Mouse (Mus musculus) limb, embryonic 15.5 days (tissue): ENCODE data around the gene Camsap2. TPM values are rescaled to one million over a fixed set of nuclear protein-coding genes. Genes with fewer than 3 reads are reported as not detected.

Experiments
- ATAC-seq: fragments of 200-750 bp; cut with Nextera tagmentation; 2 replicates; pipeline ENCODE4 v1.8.0; 2017; ENCODE audit warnings: low read depth, moderate TSS enrichment; ENCODE audit not compliant: insufficient number of reproducible peaks, low FRiP score, low TSS enrichment
- H3K27ac ChIP-seq: fragments of 300-500 bp; sonication (generic); 2 replicates; pipeline ENCODE4 v1.5.1; 2015; ENCODE audit warnings: moderate library complexity, mild to moderate bottlenecking, inconsistent platforms
- H3K27me3 ChIP-seq: fragments of 300-500 bp; sonication (generic); 2 replicates; pipeline ENCODE4 v1.6.1; 2015; ENCODE audit warnings: inconsistent platforms
- H3K36me3 ChIP-seq: fragments of 300-500 bp; sonication (generic); 2 replicates; pipeline ENCODE4 v1.6.1; 2015; ENCODE audit warnings: inconsistent platforms
- H3K4me1 ChIP-seq: fragments of 300-500 bp; sonication (generic); 2 replicates; pipeline ENCODE4 v1.6.1; 2015; ENCODE audit warnings: inconsistent platforms
- H3K4me2 ChIP-seq: fragments of 300-500 bp; sonication (generic); 2 replicates; pipeline ENCODE4 v1.6.1; 2015; ENCODE audit warnings: mild to moderate bottlenecking, inconsistent platforms
- H3K4me3 ChIP-seq: fragments of 300-500 bp; sonication (generic); 2 replicates; pipeline ENCODE4 v1.5.1; 2015; ENCODE audit warnings: mild to moderate bottlenecking, inconsistent platforms
- H3K9ac ChIP-seq: fragments of 300-500 bp; sonication (generic); 2 replicates; pipeline ENCODE4 v1.6.1; 2015; ENCODE audit warnings: inconsistent platforms
- H3K9me3 ChIP-seq: fragments of 300-500 bp; sonication (generic); 2 replicates; pipeline ENCODE4 v1.6.1; 2016; ENCODE audit warnings: inconsistent platforms
- WGBS: fragments of 180-500 bp; shearing (Covaris S2); methylation state at CpG from one replicate; pipeline ENCODE4 v1.1.7; 2015; 5-methylcytosine and 5-hydroxymethylcytosine counted together
- polyA plus RNA-seq: library from polyadenylated mRNA; unstranded; fragments of >200 nt; fragmentation: Nextera tagmentation; extraction: Ambion mirVana; gene quantifications from 2 replicates; pipeline ENCODE4 v1.2.1, GENCODE M21; 2015

The Camsap2 gene
- polyA plus RNA-seq, 1 experiment from 2014 or later = 11.0 TPM

DNA sequence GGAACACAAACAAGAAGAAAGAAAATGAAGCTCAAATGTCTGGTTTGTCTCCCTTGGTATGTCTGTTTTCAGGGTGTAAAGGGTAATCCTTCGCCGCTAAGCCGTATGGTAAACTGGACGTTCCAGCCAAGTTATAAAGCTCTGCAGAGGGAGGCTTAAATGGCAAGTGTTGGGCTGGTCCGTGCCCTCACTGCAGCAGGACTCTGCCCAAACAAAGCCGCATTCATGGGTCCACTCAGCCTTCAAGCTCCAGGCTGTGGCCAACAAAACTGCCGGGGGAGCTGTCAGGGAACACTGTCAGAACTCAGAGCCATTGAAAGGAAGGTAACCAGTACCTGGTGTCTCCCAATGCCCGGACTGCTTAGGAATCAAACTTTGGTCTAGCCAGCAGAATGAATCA lies 16.7 kb upstream of the Camsap2 start:
- peak overlapping the region; percentile 17; the same call in 1 of the 2 replicates for H3K4me2 ChIP-seq

DNA sequence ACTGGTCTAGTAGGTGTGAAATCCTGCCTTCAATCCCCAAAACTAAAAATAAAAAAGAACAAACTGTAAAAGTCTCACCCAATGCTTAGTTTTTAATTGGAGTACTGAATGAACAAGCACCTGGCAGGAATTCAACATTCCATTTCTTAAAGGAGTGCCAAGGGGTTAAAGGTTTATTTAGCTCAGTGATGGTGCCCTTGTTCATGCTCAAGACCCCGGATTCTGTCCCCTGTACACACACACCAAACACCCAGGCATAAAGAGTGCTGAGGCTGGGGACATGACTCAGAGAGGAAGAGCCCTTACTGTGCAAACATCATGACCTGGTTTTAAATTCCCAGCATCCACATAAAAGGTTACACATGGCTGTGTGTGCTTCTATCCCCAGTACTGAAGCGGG lies 15.5 kb upstream of the Camsap2 start:
- Histone ChIP-seq H3K27me3 (no peaks in the 10 kb centered on the region), H3K4me1 (peaks cover 9% of the 10 kb centered on the region; the same call in 1 of the 2 replicates), H3K9me3 (no peaks in the 10 kb centered on the region), H3K36me3 (no peaks in the 10 kb centered on the region), H3K4me3 (no peak overlapping the region), H3K27ac (peak overlapping the region; percentile 29; the same call in 1 of the 2 replicates), H3K4me2 (no peak overlapping the region), H3K9ac (no peak overlapping the region)
- no peak for ATAC-seq
- WGBS = 48% methylated on average over 2 of the region's 2 CpGs

More for the DNA sequence above, 16.7 kb upstream of the Camsap2 start:
- H3K4me3 ChIP-seq = no peak overlapping the region
- 0 out of 2 replicates have a peak, but pooled peaks have one; percentile 61 for ATAC-seq
- no peak overlapping the region for H3K9ac ChIP-seq
- no peaks in the 10 kb centered on the region for H3K36me3 ChIP-seq
- peak overlapping the region; percentile 80 for H3K27ac ChIP-seq
- 43% methylated on average over 8 of the region's 8 CpGs for WGBS
- H3K9me3 ChIP-seq = no peaks in the 10 kb centered on the region
- peaks cover 9% of the 10 kb centered on the region; the same call in 1 of the 2 replicates for H3K4me1 ChIP-seq
- H3K27me3 ChIP-seq = no peaks in the 10 kb centered on the region

DNA sequence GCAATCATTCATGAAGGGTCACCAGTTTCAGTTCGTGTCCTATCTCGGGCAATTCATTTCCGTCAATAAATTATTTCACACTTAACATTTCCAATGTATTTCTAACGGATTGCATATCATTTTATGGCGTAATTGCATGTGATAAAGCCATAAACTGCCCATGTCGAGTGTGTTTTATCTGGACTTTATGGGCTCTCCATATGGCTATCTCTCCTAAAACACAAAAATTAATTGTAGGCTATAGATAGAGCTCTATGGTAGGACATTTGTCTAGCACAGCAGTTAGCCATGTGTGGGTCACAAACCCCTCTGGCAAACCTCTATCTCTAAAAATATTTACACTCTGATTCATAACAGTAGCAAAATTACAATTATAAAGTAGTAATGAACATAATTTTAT lies 15.0 kb upstream of the Camsap2 start:
- no peak for ATAC-seq
- WGBS = 69% methylated on average over 6 of the region's 6 CpGs

DNA sequence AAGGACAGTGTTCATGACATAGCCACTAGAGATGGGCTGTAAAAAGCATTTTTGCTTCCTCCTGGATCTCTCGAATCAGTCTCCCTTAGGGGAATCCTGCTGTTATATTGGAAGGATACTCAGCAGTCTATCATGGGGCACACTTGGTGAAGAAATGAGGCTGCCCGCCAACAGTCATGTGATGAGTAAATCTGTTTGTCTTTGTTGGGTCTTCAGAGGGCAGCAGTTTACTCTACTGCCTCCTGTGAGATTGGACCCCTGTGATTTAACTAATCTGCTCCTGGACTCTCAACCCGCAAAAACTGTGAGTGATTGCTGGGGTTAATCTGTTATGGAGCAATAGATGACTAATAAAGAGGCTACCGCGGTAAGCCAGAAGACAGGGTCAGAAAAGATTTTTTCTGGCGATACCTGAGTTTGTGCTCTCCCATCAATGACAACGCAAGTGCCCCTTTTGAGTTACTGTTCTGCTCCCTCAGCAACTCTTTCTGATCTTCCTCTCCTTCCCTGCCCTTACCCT lies 13.0 kb upstream of the Camsap2 start:
- 75% methylated on average over 7 of the region's 7 CpGs for WGBS
- H3K27ac ChIP-seq = no peak overlapping the region
- no peak for ATAC-seq
- H3K9me3 ChIP-seq = no peaks in the 10 kb centered on the region
- no peaks in the 10 kb centered on the region for H3K27me3 ChIP-seq
- no peak overlapping the region for H3K9ac ChIP-seq
- H3K4me2 ChIP-seq = no peak overlapping the region
- peaks cover 9% of the 10 kb centered on the region; the same call in 1 of the 2 replicates for H3K4me1 ChIP-seq
- no peak overlapping the region for H3K4me3 ChIP-seq
- no peaks in the 10 kb centered on the region for H3K36me3 ChIP-seq

More for the DNA sequence above, 15.0 kb upstream of the Camsap2 start:
- Histone ChIP-seq H3K4me2 (no peak overlapping the region), H3K36me3 (no peaks in the 10 kb centered on the region), H3K9me3 (no peaks in the 10 kb centered on the region), H3K9ac (no peak overlapping the region), H3K27ac (no peak overlapping the region), H3K4me1 (peaks cover 9% of the 10 kb centered on the region; the same call in 1 of the 2 replicates), H3K27me3 (no peaks in the 10 kb centered on the region), H3K4me3 (no peak overlapping the region)

DNA sequence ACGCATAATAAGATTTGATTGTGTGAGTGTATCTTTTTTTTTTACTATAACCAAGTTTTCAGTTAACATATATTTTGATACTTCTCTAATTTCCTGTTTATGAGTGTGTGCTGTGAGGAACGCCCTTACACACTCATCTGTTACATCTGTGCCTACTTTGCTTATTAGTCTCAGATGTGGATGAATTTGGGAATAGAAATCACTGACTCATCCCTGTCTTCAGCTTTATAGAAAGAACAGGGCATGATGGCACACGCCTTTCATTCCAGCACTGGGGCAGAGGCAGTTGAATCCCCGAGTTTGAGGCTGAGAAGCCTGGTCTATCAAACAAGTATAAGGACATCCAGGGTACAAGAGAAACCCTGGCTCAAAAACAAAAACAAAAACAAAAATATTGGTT lies 9.7 kb upstream of the Camsap2 start:
- H3K4me1 ChIP-seq = no peaks in the 10 kb centered on the region
- H3K27me3 ChIP-seq = no peaks in the 10 kb centered on the region
- WGBS = 62% methylated on average over 4 of the region's 4 CpGs
- no peak for ATAC-seq
- H3K27ac ChIP-seq = no peak overlapping the region
- no peaks in the 10 kb centered on the region for H3K9me3 ChIP-seq
- H3K4me2 ChIP-seq = no peak overlapping the region
- no peak overlapping the region for H3K9ac ChIP-seq
- no peak overlapping the region for H3K4me3 ChIP-seq
- no peaks in the 10 kb centered on the region for H3K36me3 ChIP-seq

DNA sequence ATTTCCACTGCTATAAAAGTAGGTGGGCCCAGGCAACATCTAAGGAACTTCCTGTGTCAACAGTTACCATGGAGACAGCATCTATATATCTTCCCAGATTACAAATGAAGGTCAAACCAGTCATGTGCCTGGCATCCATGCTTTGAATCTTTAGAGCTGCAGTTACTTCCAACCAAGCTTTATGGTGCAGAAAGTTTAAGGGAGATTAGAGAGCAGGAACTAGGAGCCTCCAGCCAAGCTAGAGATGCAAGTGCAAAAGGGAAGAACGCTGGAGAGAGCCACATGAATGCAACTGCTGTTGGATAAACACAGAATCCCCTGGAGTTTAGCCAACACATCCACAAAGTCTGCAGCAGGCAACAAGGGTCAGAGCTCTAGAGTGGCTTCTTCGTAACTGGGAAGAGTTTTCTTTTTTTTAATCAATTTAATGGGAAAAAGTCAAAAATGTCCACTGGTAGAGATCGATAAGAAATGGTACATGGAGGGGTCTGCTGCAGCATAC lies 4.8 kb upstream of the Camsap2 start:
- no peak overlapping the region for H3K27ac ChIP-seq
- no peaks in the 10 kb centered on the region for H3K9me3 ChIP-seq
- H3K9ac ChIP-seq = no peak overlapping the region
- 54% methylated on average over 3 of the region's 3 CpGs for WGBS
- no peaks in the 10 kb centered on the region for H3K27me3 ChIP-seq
- no peaks in the 10 kb centered on the region for H3K36me3 ChIP-seq
- H3K4me1 ChIP-seq = peaks cover 6% of the 10 kb centered on the region; the same call in 1 of the 2 replicates
- no peak overlapping the region for H3K4me2 ChIP-seq
- no peak overlapping the region for H3K4me3 ChIP-seq
- ATAC-seq = no peak

DNA sequence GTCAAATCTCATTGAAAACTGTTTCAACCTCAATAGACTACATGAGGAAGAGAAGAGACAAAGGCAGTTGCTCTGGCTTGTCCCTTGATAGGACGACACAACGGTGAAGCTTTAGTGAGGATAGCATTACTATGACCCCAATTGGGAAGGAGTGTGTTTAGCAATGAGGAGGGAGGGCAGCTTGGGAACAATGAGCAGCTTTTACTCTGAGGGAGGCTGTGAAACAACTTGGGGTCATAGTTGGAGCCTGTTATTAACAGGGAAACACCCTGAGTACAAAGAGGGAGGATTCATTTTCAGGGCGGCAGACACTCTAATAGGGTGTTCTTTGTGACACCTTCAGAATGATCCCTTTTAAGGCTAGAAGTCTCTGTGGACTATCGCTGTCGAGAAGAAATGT lies 2.2 kb upstream of the Camsap2 start:
- H3K27me3 ChIP-seq = no peaks in the 10 kb centered on the region
- no peak overlapping the region for H3K9ac ChIP-seq
- no peak overlapping the region for H3K4me3 ChIP-seq
- H3K36me3 ChIP-seq = no peaks in the 10 kb centered on the region
- no peak for ATAC-seq
- H3K4me2 ChIP-seq = no peak overlapping the region
- no peaks in the 10 kb centered on the region for H3K9me3 ChIP-seq
- H3K27ac ChIP-seq = no peak overlapping the region
- WGBS = 59% methylated on average over 5 of the region's 5 CpGs
- peaks cover 20% of the 10 kb centered on the region for H3K4me1 ChIP-seq

DNA sequence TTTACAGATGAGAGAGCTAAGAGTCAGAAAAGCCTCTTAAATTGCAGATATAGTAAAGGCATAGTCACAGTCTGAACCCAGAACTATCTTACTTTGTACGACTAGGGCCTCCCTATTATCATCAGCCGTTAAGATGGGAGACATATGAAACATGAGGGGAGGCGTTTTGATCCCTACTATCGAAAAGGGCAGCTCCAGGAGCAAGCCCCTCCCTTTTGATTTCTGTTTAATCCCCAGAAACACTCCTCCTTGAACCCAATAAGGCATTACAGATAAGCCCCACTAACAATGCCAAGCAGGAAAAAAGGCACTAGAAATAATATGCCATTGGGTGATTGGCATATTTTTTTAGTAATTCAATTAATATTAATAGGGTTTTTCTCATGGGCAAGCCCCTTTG lies 1.2 kb upstream of the Camsap2 start:
- WGBS = 52% methylated on average over 4 of the region's 4 CpGs
- H3K27me3 ChIP-seq = no peaks in the 10 kb centered on the region
- peaks cover 20% of the 10 kb centered on the region for H3K4me1 ChIP-seq
- no peak for ATAC-seq
- H3K36me3 ChIP-seq = no peaks in the 10 kb centered on the region
- no peak overlapping the region for H3K9ac ChIP-seq
- H3K27ac ChIP-seq = no peak overlapping the region
- H3K4me2 ChIP-seq = no peak overlapping the region
- no peaks in the 10 kb centered on the region for H3K9me3 ChIP-seq
- no peak overlapping the region for H3K4me3 ChIP-seq

DNA sequence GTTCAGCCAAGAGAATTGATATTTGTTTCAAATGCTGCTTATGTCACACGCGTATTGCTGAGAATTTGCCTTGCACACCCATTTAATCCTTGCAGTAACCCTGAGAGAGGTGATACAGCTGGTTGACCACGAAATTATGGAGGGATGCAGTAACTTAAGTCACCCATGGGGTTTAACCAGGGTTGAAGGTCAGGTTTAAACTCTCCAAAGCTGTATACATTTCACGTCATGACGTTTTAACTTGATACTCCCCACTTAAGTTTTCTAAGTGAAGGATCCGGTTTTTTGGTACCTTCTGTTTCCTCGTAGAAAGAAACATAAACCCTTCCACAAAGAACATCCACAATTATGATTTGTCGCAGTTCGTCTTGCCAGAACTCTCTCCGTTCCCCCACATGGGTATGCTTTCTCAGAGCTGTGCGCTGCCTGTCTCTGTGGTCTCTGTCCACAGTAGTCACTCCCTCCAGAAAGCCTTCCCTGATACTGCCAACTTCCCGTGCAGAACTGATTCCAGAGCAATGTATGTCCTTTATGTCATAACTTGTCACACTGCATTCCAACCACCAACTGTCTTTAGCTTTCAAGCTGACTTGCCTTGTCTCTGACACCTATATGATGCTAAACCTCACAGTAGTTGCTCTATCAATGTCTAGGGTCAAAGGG lies 600 bp upstream of the Camsap2 start:
- no peaks in the 10 kb centered on the region for H3K9me3 ChIP-seq
- H3K27ac ChIP-seq = peak overlapping the region; percentile 98
- H3K4me1 ChIP-seq = peaks cover 20% of the 10 kb centered on the region
- 0 out of 2 replicates have a peak, but pooled peaks have one; percentile 15 for ATAC-seq
- peak overlapping the region; percentile 94 for H3K4me3 ChIP-seq
- H3K36me3 ChIP-seq = no peaks in the 10 kb centered on the region
- H3K27me3 ChIP-seq = no peaks in the 10 kb centered on the region
- 2% methylated on average over 12 of the region's 12 CpGs for WGBS
- peak overlapping the region; percentile 91 for H3K4me2 ChIP-seq
- peak overlapping the region; percentile 47 for H3K9ac ChIP-seq

DNA sequence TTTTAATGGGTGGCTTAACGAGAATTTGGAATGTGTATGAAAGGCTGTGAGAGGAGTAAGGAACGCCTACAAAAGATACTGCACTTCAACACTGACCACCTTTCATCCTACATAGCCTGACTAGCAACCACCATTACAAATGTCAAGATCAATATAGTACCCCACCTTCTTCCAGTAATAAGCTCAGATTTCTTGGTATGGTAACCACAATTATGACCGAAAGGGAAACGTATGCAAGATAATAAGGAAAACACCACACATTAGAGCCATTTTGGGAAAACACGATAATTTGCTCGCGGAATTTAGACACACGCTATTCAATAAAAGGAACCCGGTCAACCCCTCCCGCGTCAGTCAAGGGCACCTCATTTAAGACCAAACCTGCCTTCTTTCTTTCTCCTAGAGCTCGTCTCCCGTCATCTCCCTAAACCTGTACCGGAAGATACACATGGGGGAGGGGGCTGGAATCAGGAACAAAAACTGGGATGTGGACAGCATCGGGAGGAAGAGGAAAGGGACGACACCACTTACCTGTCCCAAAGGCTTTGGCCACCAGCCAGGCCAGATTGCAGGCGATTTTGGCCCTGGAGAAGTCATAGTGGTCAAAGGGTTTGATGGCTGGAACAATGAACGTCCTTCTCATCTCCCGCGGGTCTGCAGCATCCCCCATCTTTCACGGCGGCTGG lies 993 bp downstream of the Camsap2 start:
- peaks cover 20% of the 10 kb centered on the region for H3K4me1 ChIP-seq
- H3K27me3 ChIP-seq = no peaks in the 10 kb centered on the region
- WGBS = under 1% methylated on average over 22 of the region's 22 CpGs
- peak overlapping the region; percentile 96 for H3K9ac ChIP-seq
- H3K9me3 ChIP-seq = no peaks in the 10 kb centered on the region
- ATAC-seq = no peak; the same call in 1 of the 2 replicates
- H3K27ac ChIP-seq = peak overlapping the region; percentile 98
- no peaks in the 10 kb centered on the region for H3K36me3 ChIP-seq
- peak overlapping the region; percentile 94 for H3K4me3 ChIP-seq
- peak overlapping the region; percentile 91 for H3K4me2 ChIP-seq

DNA sequence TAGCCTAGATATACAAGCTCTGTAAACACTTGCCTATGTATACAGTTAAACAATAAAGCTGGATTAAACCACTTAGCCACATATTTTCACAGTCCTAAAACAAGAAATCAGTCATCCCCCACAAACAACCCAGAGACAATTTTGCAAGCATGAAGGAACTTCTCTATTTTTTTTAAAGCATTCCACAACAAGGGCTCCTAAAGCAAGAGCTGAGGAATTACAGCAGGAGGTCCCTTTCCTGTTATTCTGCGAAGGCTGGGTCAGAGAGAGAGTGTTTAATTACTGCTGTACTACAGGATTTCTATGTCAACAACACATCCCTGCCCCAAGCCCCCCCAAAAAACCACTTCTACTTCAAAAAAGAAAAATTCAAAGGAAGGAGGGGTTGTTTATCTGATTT lies 1.6 kb downstream of the Camsap2 start:
- Histone ChIP-seq H3K4me2 (peak overlapping the region; percentile 91), H3K9me3 (no peaks in the 10 kb centered on the region), H3K4me3 (peak overlapping the region; percentile 94), H3K36me3 (no peaks in the 10 kb centered on the region), H3K27me3 (no peaks in the 10 kb centered on the region), H3K27ac (no peak overlapping the region), H3K9ac (no peak overlapping the region), H3K4me1 (peaks cover 20% of the 10 kb centered on the region)
- WGBS = 0% methylated on average over 1 of the region's 1 CpGs
- no peak for ATAC-seq

DNA sequence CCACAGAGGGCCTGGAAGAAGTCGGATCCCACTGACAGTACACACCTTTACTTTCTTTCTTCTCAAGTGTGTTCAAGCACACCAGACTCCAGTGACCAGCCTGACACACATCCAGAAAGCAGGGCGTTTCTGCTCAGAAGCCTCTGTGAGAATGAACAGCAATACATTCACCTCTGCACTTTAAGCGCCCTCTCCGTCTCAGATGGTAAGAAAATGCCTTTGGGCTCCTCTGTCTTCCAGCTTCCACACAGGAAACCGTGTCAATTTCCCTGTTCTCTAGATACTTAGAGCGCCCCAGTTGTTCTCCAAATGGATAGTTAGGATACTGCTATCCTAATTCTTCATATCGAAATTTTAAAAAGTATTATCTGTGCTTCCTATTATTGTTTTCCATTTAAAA lies 2.2 kb downstream of the Camsap2 start:
- Histone ChIP-seq H3K36me3 (no peaks in the 10 kb centered on the region), H3K9me3 (no peaks in the 10 kb centered on the region), H3K4me3 (peak overlapping the region; percentile 30), H3K9ac (0 out of 2 replicates have a peak overlapping the region, but pooled peaks have one; percentile 21), H3K4me2 (peak overlapping the region; percentile 91), H3K27ac (no peak overlapping the region), H3K27me3 (no peaks in the 10 kb centered on the region), H3K4me1 (peaks cover 20% of the 10 kb centered on the region)
- 18% methylated on average over 7 of the region's 7 CpGs for WGBS
- ATAC-seq = no peak
